ENCODE assay signal across 12 mouse cellular contexts in genomic region chr2:167621255-167622087, GRCm38 (mm10). TPM values are rescaled to one million over a fixed set of nuclear protein-coding genes. Genes with fewer than 3 reads are reported as not detected.
DNase-seq lines count a peak whose midpoint lies in the region; ATAC-seq lines count a peak whose summit lies in the region.
"Had no signal": no experiment of that assay in that cellular context is flagged by ENCODE, and none has a peak within 500 bp of the region (broad histone marks: within the 10 kb centered on the region; RNA-seq: fewer than 3 reads in every experiment).

No protein-coding gene starts in this region.

- peaks cover 45% of the 10 kb centered on the region for H3K36me3 ChIP-seq in limb, embryonic 12.5 days
- H3K36me3 ChIP-seq in limb, embryonic 10.5 days, result peaks cover 58% of the 10 kb centered on the region
- H3K36me3 ChIP-seq in intestine, embryonic 16.5 days (ENCODE audit: control insufficient read depth, insufficient read depth, low read length), result peaks cover 2% of the 10 kb centered on the region

- no peak overlapping the region for H3K4me2 ChIP-seq in limb, embryonic 12.5 days
- H3K4me2 ChIP-seq in intestine, embryonic 16.5 days (ENCODE audit: low read depth, low read length), result no peak overlapping the region
- H3K4me2 ChIP-seq: embryonic facial prominence, embryonic 15.5 days; forebrain, embryonic 15.5 days; lung, embryonic 15.5 days had no signal

- 90% methylated on average over 9 of the region's 9 CpGs for WGBS in limb, embryonic 12.5 days
- WGBS in limb, embryonic 10.5 days, result 84% methylated on average over 9 of the region's 9 CpGs
- 72% methylated on average over 9 of the region's 9 CpGs for WGBS in intestine, embryonic 16.5 days

- H3K9ac ChIP-seq in limb, embryonic 12.5 days (replicated peaks), result 0 out of 2 replicates have a peak overlapping the region, but pooled peaks have one; percentile 23
- no peak overlapping the region for H3K9ac ChIP-seq in intestine, embryonic 16.5 days (ENCODE audit: low read depth, low read length)
- H3K9ac ChIP-seq: embryonic facial prominence, embryonic 15.5 days; forebrain, embryonic 15.5 days; lung, embryonic 15.5 days had no signal

- H3K27me3 ChIP-seq in limb, embryonic 12.5 days, result no peaks in the 10 kb centered on the region
- no peaks in the 10 kb centered on the region for H3K27me3 ChIP-seq in limb, embryonic 10.5 days (ENCODE audit: low read depth, poor library complexity, severe bottlenecking)
- H3K27me3 ChIP-seq in intestine, embryonic 16.5 days (replicated peaks; ENCODE audit: control insufficient read depth, insufficient read depth, low read length), result no peaks in the 10 kb centered on the region
- H3K27me3 ChIP-seq: embryonic facial prominence, embryonic 15.5 days; forebrain, embryonic 15.5 days; lung, embryonic 15.5 days had no signal

- no peak overlapping the region for H3K27ac ChIP-seq in limb, embryonic 12.5 days
- H3K27ac ChIP-seq in limb, embryonic 10.5 days, result no peak overlapping the region
- H3K27ac ChIP-seq in intestine, embryonic 16.5 days (ENCODE audit: low read length), result no peak overlapping the region
- H3K27ac ChIP-seq: embryonic facial prominence, embryonic 15.5 days; forebrain, embryonic 15.5 days; lung, embryonic 15.5 days had no signal

- ATAC-seq in limb, embryonic 12.5 days (ENCODE audit: insufficient number of reproducible peaks, insufficient read depth, low FRiP score, low TSS enrichment, low read depth), result no peak
- peak; percentile 58 for ATAC-seq in activated CD4-positive, CD25-positive, alpha-beta regulatory T cell, adult 4 months
- ATAC-seq in intestine, embryonic 16.5 days, result no peak
- ATAC-seq: forebrain, embryonic 15.5 days had no signal

- DNase-seq in limb, embryonic 10.5 days (ENCODE audit: low spot score), result no peak
- DNase-seq in CD4-positive, CD25-positive, alpha-beta regulatory T cell, adult 2 months (ENCODE audit: low read depth, low spot score), result peak; percentile 55
- peak; percentile 58 for DNase-seq in lung, postnatal 36 days
- no peak for DNase-seq in frontal cortex, adult 2 months (ENCODE audit: extremely low spot score in 1 of 2, low spot score in 1 of 2)
- no peak for DNase-seq in layer of hippocampus, adult 9-10 months (ENCODE audit: low spot score)
- DNase-seq: cerebellum, postnatal 14 days had no signal

- no peak overlapping the region for H3K4me3 ChIP-seq in limb, embryonic 12.5 days (replicated peaks)
- H3K4me3 ChIP-seq in limb, embryonic 10.5 days, result no peak overlapping the region
- no peak overlapping the region for H3K4me3 ChIP-seq in intestine, embryonic 16.5 days (ENCODE audit: low read length)
- H3K4me3 ChIP-seq: embryonic facial prominence, embryonic 15.5 days; forebrain, embryonic 15.5 days; lung, embryonic 15.5 days had no signal

- H3K9me3 ChIP-seq in limb, embryonic 12.5 days, result no peaks in the 10 kb centered on the region
- no peaks in the 10 kb centered on the region for H3K9me3 ChIP-seq in limb, embryonic 10.5 days (replicated peaks)
- no peaks in the 10 kb centered on the region for H3K9me3 ChIP-seq in intestine, embryonic 16.5 days (ENCODE audit: control insufficient read depth, low read length)
- H3K9me3 ChIP-seq: embryonic facial prominence, embryonic 15.5 days; forebrain, embryonic 15.5 days; lung, embryonic 15.5 days had no signal

- 0 out of 2 replicates have a peak, but pooled peaks cover 12% of the 10 kb centered on the region for H3K4me1 ChIP-seq in limb, embryonic 12.5 days (replicated peaks)
- H3K4me1 ChIP-seq in limb, embryonic 10.5 days, result peaks cover 14% of the 10 kb centered on the region
- H3K4me1 ChIP-seq in intestine, embryonic 16.5 days (ENCODE audit: control insufficient read depth, insufficient read depth, low read length), result peaks cover 18% of the 10 kb centered on the region; the same call in 1 of the 2 replicates

RNA-seq across cellular contexts. Expression of gene Ube2v1, which starts 10.4 kb away (rescaled TPM):
- 264 and 267 TPM in 2 replicates for polyA plus RNA-seq in limb, embryonic 12.5 days (2016; fragmentation: Nextera tagmentation; extraction: Ambion mirVana)
- 375 and 404 TPM in 2 replicates for polyA plus RNA-seq in limb, embryonic 10.5 days (2016; fragmentation: Nextera tagmentation; extraction: Ambion mirVana)
- 100 to 1,000 TPM; 308 to 398 TPM for polyA plus RNA-seq in activated CD4-positive, CD25-positive, alpha-beta regulatory T cell, adult 4 months (2017; shearing (Covaris generic))
- polyA plus RNA-seq in frontal cortex, adult 2 months (2012; rRNA removed), result 250 and 280 TPM in 2 replicates
- 273 and 293 TPM in 2 replicates for polyA plus RNA-seq in intestine, embryonic 16.5 days (2015; fragmentation: Nextera tagmentation; extraction: Ambion mirVana)

RNA-seq across cellular contexts. Expression of gene Gm20431, which starts 39.8 kb away (rescaled TPM):
- polyA plus RNA-seq in limb, embryonic 12.5 days (2016; fragmentation: Nextera tagmentation; extraction: Ambion mirVana), result 7.5 and 11.9 TPM in 2 replicates
- polyA plus RNA-seq in limb, embryonic 10.5 days (2016; fragmentation: Nextera tagmentation; extraction: Ambion mirVana), result 1.0 and 4.0 TPM in 2 replicates
- not detected for polyA plus RNA-seq in activated CD4-positive, CD25-positive, alpha-beta regulatory T cell, adult 4 months (2017; shearing (Covaris generic))
- 0.88 TPM in 1 of 2 replicates, not detected in the other for polyA plus RNA-seq in frontal cortex, adult 2 months (2012; rRNA removed)
- 2.0 and 3.2 TPM in 2 replicates for polyA plus RNA-seq in intestine, embryonic 16.5 days (2015; fragmentation: Nextera tagmentation; extraction: Ambion mirVana)

Comparison
In these comparisons a context has a peak if more than half of its experiments do, and no peak if none do; other contexts are left out.
1. DNase-seq: peak in CD4-positive, CD25-positive, alpha-beta regulatory T cell, adult 2 months (single experiment) and lung, postnatal 36 days (single experiment); none in limb, embryonic 10.5 days (single experiment), frontal cortex, adult 2 months (0 of 2) and layer of hippocampus, adult 9-10 months (single experiment).